Mouse (Mus musculus) lung, adult 10 weeks (tissue): ENCODE data around the gene Tradd. TPM values are rescaled to one million over a fixed set of nuclear protein-coding genes. Genes with fewer than 3 reads are reported as not detected.

Experiments
- polyA plus RNA-seq: library from polyadenylated mRNA; stranded (reverse); fragments of 350-450 nt; fragmentation: Illumina TruSeq; extraction: RNeasy Lipid Tissue Mini Kit (QIAGEN cat#74804); gene quantifications from one replicate; pipeline ENCODE4 v1.2.3, GENCODE M21; 2014; ENCODE audit warnings: low read depth, low replicate concordance; ENCODE audit not compliant: insufficient read depth

Gene Tradd
- polyA plus RNA-seq, result 16.5 TPM

DNA sequence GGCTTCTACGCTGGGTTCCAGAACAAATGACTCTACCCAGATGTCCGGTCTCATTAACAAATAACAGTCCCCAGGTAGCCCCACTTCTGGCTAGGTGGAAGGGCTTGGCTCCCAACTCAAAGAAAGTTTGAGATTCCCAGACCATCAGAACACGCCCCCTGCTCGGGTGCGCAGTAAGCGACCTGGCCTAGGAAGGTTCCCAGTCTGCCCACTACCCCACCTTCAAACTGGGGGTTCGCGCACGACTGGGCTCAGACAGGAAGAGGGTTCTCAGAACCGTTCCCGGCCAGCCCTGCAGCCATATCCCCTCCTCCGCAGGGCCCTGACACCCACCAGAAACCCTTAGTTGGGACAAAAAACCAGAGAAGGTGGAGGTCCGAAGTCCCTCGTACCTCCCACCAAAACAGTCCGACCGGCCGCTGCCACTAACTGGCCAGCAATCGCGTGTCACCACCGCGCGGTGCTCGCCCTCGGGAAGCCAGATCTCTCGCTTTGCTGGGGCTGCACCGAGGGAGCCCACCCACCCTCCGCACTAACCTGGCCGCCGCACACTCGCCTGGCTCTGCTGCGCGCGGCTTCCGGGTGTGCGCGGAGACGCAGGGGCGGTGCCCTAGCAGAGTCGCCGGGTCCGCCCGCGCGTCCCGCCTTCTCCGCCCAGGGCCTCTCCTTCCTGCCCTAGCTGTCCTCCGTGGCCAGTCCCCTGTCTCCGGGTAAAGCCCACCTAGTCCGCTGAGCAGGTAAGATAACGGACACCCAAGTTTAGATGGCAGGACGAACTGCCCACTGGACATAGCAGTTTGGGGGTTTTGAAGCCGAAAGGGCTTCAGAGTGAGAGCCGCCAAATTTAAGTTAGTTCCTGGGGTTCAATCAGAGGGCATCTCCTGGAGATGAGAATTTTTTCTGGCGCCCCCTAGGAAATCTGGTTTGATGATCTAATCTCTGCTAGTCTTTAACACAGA, at the start of gene Tradd, which contains the start of gene Fbxl8:
Tradd (minus strand) TSS at position 586 of the 959 bp plus-strand sequence.
Fbxl8 (plus strand) TSS at position 625 of the 959 bp plus-strand sequence.

DNA sequence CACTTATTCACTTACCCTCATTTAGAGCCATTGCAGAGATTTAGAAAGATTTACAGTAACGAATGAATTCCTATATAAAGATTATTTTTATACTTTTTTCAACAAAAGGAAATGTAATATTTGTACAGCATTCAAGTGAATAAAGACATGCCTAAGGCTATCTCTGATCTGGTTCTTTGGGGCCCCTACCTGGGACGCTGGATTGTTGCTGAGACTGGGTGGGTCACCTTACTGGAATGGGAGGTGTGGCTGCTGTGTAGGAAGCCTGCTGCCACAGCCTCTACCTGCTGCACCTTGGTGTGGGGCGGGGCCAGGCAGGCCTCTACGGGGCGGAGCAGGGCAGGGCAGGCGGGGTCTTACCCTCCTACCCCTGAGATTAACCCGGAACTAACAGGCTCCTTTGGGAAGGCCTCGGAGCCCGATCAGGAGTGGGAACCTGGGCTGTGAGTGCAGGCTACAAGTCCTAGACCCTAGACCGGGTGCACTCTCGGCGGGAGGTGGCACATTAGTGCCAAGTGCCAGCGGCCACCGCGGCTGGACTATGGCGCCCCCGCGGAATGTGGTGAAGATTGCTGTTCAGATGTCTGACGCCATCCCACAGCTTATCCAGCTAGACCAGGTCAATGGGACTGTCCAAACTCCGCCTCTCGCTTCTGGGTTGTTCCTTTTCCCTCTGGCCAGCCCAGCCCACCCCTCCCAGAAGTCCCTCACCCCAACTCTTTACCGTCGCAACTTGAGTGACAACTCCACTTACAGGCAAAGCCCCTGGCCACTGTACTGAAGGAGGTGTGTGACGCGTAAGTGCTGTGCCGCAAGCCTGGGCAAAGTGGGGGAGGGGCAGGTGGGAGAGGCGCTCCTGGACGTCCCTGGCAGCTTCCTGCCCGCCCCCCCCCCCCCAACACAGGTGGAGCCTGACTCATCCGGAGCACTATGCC, 41.1 kb upstream of the Tradd start, which contains the start of gene Elmo3:
Elmo3 (plus strand) TSS at position 391 of the 935 bp plus-strand sequence.

DNA sequence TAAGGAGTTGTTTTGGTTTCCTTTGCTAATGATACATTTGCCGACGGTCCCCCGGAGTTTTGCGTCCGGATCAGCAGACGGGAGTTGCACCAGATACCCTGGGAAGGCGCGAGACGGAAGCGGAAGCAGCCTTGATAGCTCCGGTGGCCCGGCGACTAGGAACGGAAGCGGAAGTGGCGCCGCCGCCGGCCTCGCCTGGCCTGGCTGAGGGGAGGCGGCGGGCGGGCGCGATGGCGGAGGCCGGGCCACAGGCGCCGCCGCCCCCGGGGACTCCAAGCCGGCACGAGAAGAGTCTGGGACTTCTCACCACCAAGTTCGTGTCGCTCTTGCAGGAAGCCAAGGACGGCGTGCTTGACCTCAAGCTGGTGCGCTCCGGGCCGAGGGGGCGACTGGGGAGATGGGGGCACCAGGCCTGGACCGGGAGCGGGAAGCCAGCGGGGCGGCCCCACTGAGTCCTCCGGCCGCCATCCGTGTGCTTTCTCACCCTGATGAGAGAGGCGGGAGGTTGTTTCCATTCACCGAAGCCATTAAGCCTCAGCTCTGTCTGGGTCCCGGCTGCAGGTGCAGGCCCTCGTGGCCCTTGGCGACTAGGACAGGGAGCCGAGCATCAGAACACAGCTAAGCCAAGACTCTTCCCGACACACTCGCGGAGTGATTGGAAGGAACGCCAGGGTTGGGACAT, 33.2 kb upstream of the Tradd start, which contains the start of gene E2f4:
E2f4 (plus strand) TSS at position 153 of the 682 bp plus-strand sequence.

DNA sequence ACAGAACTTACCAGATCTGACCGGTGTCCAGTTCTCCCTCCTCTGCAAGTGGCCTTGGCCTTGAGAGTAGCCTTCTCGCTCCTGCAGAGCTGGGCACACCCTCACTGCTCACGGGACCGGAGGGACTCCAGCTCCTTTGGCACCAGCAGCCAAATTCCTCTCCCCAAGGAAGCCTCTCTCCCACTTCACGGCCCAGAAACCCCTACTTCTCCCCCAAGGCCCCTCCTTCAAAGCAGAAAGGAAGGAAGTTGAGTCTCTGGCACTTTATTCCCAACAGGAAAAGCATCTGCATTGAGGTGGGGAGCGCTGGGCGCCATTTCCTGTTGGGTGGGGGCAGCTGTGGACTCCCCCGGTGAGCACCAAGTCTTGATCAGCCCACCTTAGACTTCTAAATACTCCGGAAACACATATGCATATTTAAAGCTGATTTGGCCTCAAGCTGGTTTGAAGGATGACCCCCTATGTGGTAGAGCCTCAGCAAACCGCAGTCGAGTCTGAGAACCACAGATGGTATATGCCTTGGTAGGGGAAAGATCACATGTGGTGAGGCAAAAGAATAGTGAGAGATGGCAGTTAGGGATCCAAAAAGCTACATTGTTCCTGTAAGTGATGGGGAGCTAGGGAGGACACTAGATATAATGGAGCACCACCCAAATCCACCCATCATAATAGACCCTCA, 31.6 kb upstream of the Tradd start, which contains the start of gene Exoc3l:
Exoc3l (minus strand) TSS at position 207 of the 679 bp plus-strand sequence.

DNA sequence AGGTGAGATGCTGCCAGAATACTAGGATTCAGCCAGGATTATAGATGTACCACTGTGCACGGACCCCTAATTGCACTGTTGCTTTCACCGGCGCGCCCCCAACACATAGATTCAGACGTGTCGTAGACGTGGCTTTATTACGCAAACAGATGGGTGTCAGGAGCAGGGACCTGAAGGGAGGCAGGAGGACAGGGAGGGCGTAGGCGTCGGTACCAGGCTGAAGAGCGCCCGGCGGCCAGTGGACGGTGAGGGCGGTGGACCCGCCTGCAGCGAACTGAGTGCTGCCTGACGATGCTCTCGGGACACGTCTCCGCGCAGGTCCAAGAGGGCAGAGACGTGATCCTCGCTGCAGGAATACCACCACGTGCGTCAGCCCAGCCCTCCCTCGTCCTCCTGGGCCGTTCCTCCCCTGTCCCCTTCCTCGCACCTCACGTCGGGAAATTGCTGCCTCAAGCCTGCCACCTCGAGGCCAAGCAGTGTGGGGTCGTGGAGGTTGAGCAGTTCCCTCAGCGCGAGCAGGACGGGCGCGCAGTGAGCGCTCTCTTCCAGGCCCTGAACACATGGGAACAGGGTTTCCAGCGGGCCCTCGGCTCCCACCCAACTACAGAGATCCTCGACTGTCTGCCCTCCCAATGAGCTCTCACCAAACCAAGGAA, 25.5 kb upstream of the Tradd start, which contains the start of gene 4931428F04Rik:
4931428F04Rik (minus strand) TSS at position 60 of the 656 bp plus-strand sequence.

DNA sequence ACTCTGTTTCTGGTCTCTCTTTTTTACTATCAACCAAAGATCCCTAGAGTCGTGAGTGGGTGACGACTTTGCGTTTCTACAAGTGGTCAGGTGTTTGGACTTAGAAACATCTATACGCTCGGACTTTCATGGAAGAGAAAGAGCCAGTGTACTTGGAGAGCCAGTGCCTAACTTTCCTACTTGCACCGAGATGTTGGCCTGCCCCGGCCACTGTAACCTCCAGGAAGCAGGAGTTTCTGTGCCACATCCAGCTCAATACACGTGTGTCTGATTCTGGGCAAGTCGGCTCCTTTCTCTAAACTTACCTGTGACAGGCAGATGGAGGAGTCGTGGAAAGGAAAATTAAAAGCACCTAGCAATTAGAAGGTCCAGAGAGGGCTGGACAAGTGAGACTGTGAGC, 11.4 kb upstream of the Tradd start, which contains the start of gene Nol3:
Nol3 (plus strand) TSS at position 301 of the 400 bp plus-strand sequence.

DNA sequence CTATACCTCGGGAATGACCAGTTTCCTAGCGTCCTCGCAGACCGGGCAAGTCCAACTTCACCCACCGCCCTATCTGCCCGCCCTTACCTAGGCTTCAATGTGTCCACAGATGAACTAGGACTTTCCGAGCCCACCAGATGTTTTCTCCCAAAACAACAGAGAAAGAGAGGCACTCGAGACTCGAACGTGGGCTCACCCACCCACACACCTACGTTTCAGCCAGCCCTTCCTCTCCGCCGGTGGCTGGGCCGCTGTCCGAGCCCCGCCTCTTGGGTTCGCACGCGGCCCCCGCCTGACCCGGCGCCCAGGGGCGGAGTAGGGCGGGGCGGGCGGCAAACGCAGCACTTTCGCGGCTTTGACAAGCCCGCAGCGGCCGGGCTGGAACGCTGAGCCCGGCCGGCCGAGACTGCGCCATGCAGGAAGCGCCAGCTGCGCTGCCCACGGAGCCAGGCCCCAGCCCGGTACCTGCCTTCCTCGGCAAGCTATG, 5.1 kb upstream of the Tradd start, which contains the start of gene Hsf4:
Hsf4 (plus strand) TSS at position 341 of the 487 bp plus-strand sequence.

DNA sequence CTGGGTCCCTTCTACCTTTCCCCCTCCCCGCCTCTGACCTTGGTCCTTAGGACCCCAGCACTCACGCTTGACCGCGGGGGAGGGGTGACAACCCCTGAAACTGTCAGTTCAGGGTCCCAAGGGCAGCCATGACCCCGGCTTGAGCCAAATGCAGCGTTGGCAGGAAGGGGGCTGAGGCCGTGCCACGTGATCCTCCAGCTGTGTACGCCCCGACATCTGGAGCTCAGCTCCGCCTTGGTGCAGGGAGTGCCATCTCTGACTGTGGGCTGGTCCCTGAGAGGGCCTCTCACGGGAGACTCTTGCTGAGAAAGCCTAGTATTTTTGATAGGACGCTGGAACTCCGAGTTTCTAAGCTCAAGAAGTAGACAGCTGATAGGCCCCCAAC, 9.5 kb downstream of the Tradd start, which contains the start of gene B3gnt9:
B3gnt9 (minus strand) TSS at position 188 of the 385 bp plus-strand sequence.

DNA sequence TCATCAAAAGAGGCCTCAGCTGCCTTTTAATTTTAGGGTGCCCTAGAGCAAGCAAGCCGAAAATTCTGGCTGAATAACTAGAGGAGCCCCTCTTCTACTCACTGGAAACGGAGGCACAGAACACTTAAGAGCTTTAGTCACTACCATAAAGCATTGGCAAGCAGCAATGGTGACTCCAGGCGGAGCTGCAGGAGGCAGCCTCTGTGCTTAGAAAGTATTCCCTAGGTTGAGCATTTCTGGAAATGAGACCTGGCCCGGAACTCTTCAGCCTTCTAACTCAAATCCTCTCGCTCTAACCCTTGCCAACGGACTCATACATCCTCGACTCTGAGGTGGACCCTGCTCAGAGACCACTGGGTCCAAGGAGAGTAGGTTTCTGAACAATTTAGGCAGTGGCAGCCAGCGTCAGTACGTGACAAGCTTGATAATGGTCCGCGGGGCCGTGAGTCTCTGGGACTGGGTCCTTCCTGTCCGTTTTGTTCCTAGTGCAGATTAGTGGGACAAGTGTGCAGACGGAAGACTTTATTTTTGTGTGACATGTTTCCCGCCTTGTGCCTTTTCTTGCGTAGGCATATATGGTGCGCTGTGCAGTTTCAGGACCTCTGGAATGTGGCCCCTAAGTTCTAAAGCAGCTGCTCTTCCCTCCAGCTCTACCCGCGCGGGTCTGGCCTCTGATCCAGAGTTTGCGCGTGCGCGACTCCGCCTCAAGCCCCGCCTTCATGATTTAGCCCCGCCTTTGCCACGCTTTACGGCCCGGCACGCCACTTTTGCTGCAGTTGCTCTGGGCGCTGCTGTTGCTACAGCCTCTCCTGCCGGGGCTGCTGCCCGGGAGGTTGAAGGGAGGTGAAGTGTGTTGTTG, 39.8 kb downstream of the Tradd start, which contains the start of gene D230025D16Rik:
D230025D16Rik (plus strand) TSS at position 733 of the 859 bp plus-strand sequence.

Other genes with a start within 250 kb of the Tradd start
- gene Ces3a, start 216.0 kb downstream of the Tradd start, polyA plus RNA-seq, result not detected
- gene Ces3b, start 180.9 kb downstream of the Tradd start, polyA plus RNA-seq, result not detected
- gene Ces4a, start 132.8 kb downstream of the Tradd start, polyA plus RNA-seq, result not detected
- gene Cbfb, start 93.9 kb downstream of the Tradd start, polyA plus RNA-seq, result 23.6 TPM
- 38.2 TPM for gene D230025D16Rik, start 39.5 kb downstream of the Tradd start, polyA plus RNA-seq
- 8.7 TPM for gene B3gnt9, start 9.5 kb downstream of the Tradd start, polyA plus RNA-seq
- 4.6 TPM for gene Fbxl8, start within 50 bp of the Tradd start, polyA plus RNA-seq
- gene Hsf4, start 5.2 kb upstream of the Tradd start, polyA plus RNA-seq, result 7.8 TPM
- 8.8 TPM for gene Nol3, start 11.5 kb upstream of the Tradd start, polyA plus RNA-seq
- 1.3 TPM for gene 4931428F04Rik, start 25.3 kb upstream of the Tradd start, polyA plus RNA-seq
- 11.1 TPM for gene Exoc3l, start 31.5 kb upstream of the Tradd start, polyA plus RNA-seq
- 36.6 TPM for gene E2f4, start 33.1 kb upstream of the Tradd start, polyA plus RNA-seq
- 14.7 TPM for gene Elmo3, start 41.0 kb upstream of the Tradd start, polyA plus RNA-seq
- gene Lrrc29, start 61.7 kb upstream of the Tradd start, polyA plus RNA-seq, result 1.3 TPM
- 113 TPM for gene Tmem208, start 61.7 kb upstream of the Tradd start, polyA plus RNA-seq
- 28.9 TPM for gene Fhod1, start 83.3 kb upstream of the Tradd start, polyA plus RNA-seq
- gene Slc9a5, start 84.2 kb upstream of the Tradd start, polyA plus RNA-seq, result 1.9 TPM
- 0.29 TPM for gene Plekhg4, start 108.7 kb upstream of the Tradd start, polyA plus RNA-seq
- gene Kctd19, start 148.9 kb upstream of the Tradd start, polyA plus RNA-seq, result 0.21 TPM
- 6.2 TPM for gene Lrrc36, start 149.0 kb upstream of the Tradd start, polyA plus RNA-seq
- 588 TPM for gene Tppp3, start 206.9 kb upstream of the Tradd start, polyA plus RNA-seq
- gene Zdhhc1, start 232.3 kb upstream of the Tradd start, polyA plus RNA-seq, result 33.8 TPM